Mouse (Mus musculus) lung, postnatal 0 days (tissue): Measurements from ENCODE around the gene Soat1. TPM values are rescaled to one million over a fixed set of nuclear protein-coding genes. Genes with fewer than 3 reads are reported as not detected.

ENCODE experiments used
- ATAC-seq: fragments of 200-750 bp; cut with Nextera tagmentation; 2 replicates; pipeline ENCODE4 v1.8.0; 2017; ENCODE audit warnings: moderate library complexity
- DNase-seq: peaks from one replicate; pipeline ENCODE4 v3.0.0-alpha.2; 2016; ENCODE audit warnings: low spot score
- H3K27ac ChIP-seq: fragments of 300-500 bp; sonication (generic); 2 replicates; pipeline ENCODE4 v1.5.1; 2014; ENCODE audit warnings: antibody characterized with exemption, mild to moderate bottlenecking, low read length, mixed read lengths
- H3K27me3 ChIP-seq: fragments of 300-500 bp; sonication (generic); replicated peaks from 2 replicates; pipeline ENCODE4 v1.6.1; 2014; ENCODE audit warnings: low read length, mixed read lengths; ENCODE audit not compliant: insufficient read depth
- H3K36me3 ChIP-seq: fragments of 300-500 bp; sonication (generic); 2 replicates; pipeline ENCODE4 v1.6.1; 2014; ENCODE audit warnings: low read length, mixed read lengths; ENCODE audit not compliant: insufficient read depth
- H3K4me1 ChIP-seq: fragments of 300-500 bp; sonication (generic); 2 replicates; pipeline ENCODE4 v1.6.1; 2014; ENCODE audit warnings: antibody characterized with exemption, low read depth, low read length, mixed read lengths; ENCODE audit not compliant: insufficient read depth
- H3K4me2 ChIP-seq: fragments of 300-500 bp; sonication (generic); replicated peaks from 2 replicates; pipeline ENCODE4 v1.6.1; 2014; ENCODE audit warnings: low read depth, mild to moderate bottlenecking, low read length, moderate library complexity, mixed read lengths
- H3K4me3 ChIP-seq: fragments of 300-500 bp; sonication (generic); 2 replicates; pipeline ENCODE4 v1.5.1; 2014; ENCODE audit warnings: low read depth, low read length
- H3K9ac ChIP-seq: fragments of 300-500 bp; sonication (generic); replicated peaks from 2 replicates; pipeline ENCODE4 v1.6.1; 2014; ENCODE audit warnings: low read depth, mild to moderate bottlenecking
- H3K9me3 ChIP-seq: fragments of 300-500 bp; sonication (generic); 2 replicates; pipeline ENCODE4 v1.6.1; 2016; ENCODE audit warnings: low read length, mixed read lengths
- CTCF ChIP-seq: IDR thresholded peaks from 2 replicates; pipeline ENCODE4 v1.5.1; 2016; ENCODE audit warnings: antibody characterized with exemption, mild to moderate bottlenecking
- EP300 ChIP-seq: IDR thresholded peaks from 2 replicates; pipeline ENCODE4 v1.6.1; 2016; ENCODE audit warnings: antibody characterized with exemption, mild to moderate bottlenecking, control low read depth
- WGBS: fragments of 180-500 bp; shearing (Covaris S2); extraction: QIAGEN DNeasy Blood & Tissue Kit; methylation state at CpG from one replicate; pipeline ENCODE4 v1.1.7; 2014; 5-methylcytosine and 5-hydroxymethylcytosine counted together
- polyA plus RNA-seq: library from polyadenylated mRNA; unstranded; fragments of >200 nt; fragmentation: Nextera tagmentation; extraction: Ambion mirVana; gene quantifications from 2 replicates; pipeline ENCODE4 v1.2.1, GENCODE M21; 2015

Soat1 gene
- polyA plus RNA-seq, 1 experiment from 2014 or later, result 110 TPM

DNA sequence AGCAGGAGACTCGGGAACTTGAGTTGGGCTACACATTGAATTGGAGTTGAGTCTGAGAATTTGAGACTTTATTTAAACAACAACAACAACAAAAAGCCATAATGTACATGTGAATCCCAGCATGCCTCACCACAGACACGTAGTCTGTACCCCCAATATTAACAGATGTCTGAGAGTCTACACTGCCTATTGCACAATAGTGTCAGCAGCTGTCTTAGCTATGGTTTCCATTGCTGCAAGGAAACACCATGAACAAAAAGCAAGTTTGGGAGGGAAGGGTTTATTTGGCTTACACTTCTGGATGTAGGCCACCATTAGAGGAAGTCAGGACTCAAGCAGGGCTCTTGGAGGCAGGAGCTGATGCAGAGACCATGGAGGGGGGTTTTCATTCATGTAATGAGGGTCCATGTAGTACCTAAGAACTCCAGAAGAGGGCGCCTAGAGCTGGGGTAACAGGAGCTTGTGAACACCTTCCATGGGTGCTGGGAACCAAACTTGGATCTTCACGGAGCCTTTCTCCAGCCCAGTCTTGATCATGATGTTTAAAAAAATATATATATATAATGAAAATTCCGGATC is 30.9 kb upstream of the Soat1 start:
- TF ChIP-seq CTCF (peak; percentile 27; the same call in 1 of the 2 replicates), EP300 (no peak)
- no peaks in the 10 kb centered on the region for H3K4me1 ChIP-seq
- H3K4me3 ChIP-seq, result no peak overlapping the region
- 78% methylated on average over 5 of the region's 5 CpGs for WGBS
- ATAC-seq (no peak), DNase-seq (no peak)
- no peak overlapping the region for H3K27ac ChIP-seq
- no peaks in the 10 kb centered on the region for H3K36me3 ChIP-seq
- H3K9ac ChIP-seq, result no peak overlapping the region
- H3K4me2 ChIP-seq, result no peak overlapping the region
- H3K27me3 ChIP-seq, result no peaks in the 10 kb centered on the region
- no peaks in the 10 kb centered on the region for H3K9me3 ChIP-seq

- Histone ChIP-seq H3K9ac (no peak overlapping the region), H3K9me3 (no peaks in the 10 kb centered on the region), H3K4me2 (no peak overlapping the region), H3K4me1 (no peaks in the 10 kb centered on the region), H3K27ac (no peak overlapping the region), H3K27me3 (no peaks in the 10 kb centered on the region), H3K36me3 (no peaks in the 10 kb centered on the region), H3K4me3 (no peak overlapping the region)
- DNase-seq (no peak), ATAC-seq (no peak)
- no peak for TF ChIP-seq CTCF
- no peak for TF ChIP-seq EP300
- WGBS, result 50% methylated on average over 5 of the region's 5 CpGs
These were observed 22.8 kb upstream of the Soat1 start for GRCm38 (mm10) chr1:156496910-156497309.

GRCm38 (mm10) chr1:156495025-156495424 is 20.9 kb upstream of the Soat1 start:
- Histone ChIP-seq H3K27ac (no peak overlapping the region), H3K9ac (no peak overlapping the region), H3K4me2 (no peak overlapping the region), H3K9me3 (no peaks in the 10 kb centered on the region), H3K27me3 (no peaks in the 10 kb centered on the region), H3K4me3 (no peak overlapping the region), H3K4me1 (no peaks in the 10 kb centered on the region), H3K36me3 (no peaks in the 10 kb centered on the region)
- WGBS, result 82% methylated on average over 8 of the region's 8 CpGs
- TF ChIP-seq CTCF (no peak), EP300 (no peak)
- ATAC-seq, result no peak
- no peak for DNase-seq

- H3K4me1 ChIP-seq, result no peaks in the 10 kb centered on the region
- DNase-seq, result peak; percentile 40
- no peaks in the 10 kb centered on the region for H3K9me3 ChIP-seq
- no peak overlapping the region for H3K4me2 ChIP-seq
- WGBS, result 45% methylated on average over 4 of the region's 4 CpGs
- no peak overlapping the region for H3K9ac ChIP-seq
- no peaks in the 10 kb centered on the region for H3K36me3 ChIP-seq
- no peak for TF ChIP-seq CTCF
- no peak for TF ChIP-seq EP300
- H3K4me3 ChIP-seq, result no peak overlapping the region
- ATAC-seq, result 0 out of 2 replicates have a peak, but pooled peaks have one; percentile 32
- no peak overlapping the region for H3K27ac ChIP-seq
- H3K27me3 ChIP-seq, result no peaks in the 10 kb centered on the region
These were observed 17.2 kb upstream of the Soat1 start for GRCm38 (mm10) chr1:156491226-156491796.

- H3K9me3 ChIP-seq, result no peaks in the 10 kb centered on the region
- no peaks in the 10 kb centered on the region for H3K4me1 ChIP-seq
- no peak overlapping the region for H3K4me3 ChIP-seq
- DNase-seq (peak; percentile 60), ATAC-seq (peak; percentile 73)
- H3K27me3 ChIP-seq, result no peaks in the 10 kb centered on the region
- TF ChIP-seq CTCF (no peak), EP300 (peak; percentile 45; the same call in 1 of the 2 replicates)
- WGBS, result 51% methylated on average over 5 of the region's 5 CpGs
- no peak overlapping the region for H3K27ac ChIP-seq
- no peak overlapping the region for H3K4me2 ChIP-seq
- no peak overlapping the region for H3K9ac ChIP-seq
- no peaks in the 10 kb centered on the region for H3K36me3 ChIP-seq
These were observed 13.9 kb upstream of the Soat1 start for GRCm38 (mm10) chr1:156488031-156488430.

DNA sequence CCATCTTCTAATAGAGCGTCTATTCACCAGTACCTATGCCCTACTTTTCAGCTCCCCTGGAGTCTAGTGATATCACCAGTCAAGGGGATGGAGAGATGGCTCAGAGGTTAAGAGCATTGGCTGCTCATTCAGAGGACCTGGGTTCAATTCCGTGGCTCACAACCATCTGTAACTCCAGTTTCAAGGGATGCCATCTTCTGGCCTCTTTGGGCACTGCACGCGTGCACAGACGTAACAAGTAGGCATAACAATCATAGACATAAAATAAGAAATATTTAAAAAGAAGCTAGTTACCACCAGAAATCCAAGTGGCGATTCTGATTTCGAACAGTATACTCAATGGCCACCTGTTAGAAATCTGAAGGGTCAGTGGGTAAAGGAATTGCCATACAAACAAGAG is 13.4 kb upstream of the Soat1 start:
- Histone ChIP-seq H3K4me2 (no peak overlapping the region), H3K27me3 (no peaks in the 10 kb centered on the region), H3K4me1 (no peaks in the 10 kb centered on the region), H3K9ac (no peak overlapping the region), H3K27ac (no peak overlapping the region), H3K36me3 (no peaks in the 10 kb centered on the region), H3K9me3 (no peaks in the 10 kb centered on the region), H3K4me3 (no peak overlapping the region)
- 95% methylated on average over 7 of the region's 7 CpGs for WGBS
- TF ChIP-seq CTCF, result peak; percentile 39
- TF ChIP-seq EP300, result no peak
- no peak for DNase-seq
- ATAC-seq, result no peak
